Mouse (Mus musculus) intestine, embryonic 14.5 days (tissue): ENCODE measurements around the gene Fzd2. TPM values are rescaled to one million over a fixed set of nuclear protein-coding genes. Genes with fewer than 3 reads are reported as not detected.
A peak's percentile ranks its signal among the peaks of the same experiment; 100 is the strongest.
"Not testable (repeated sequence)": the region's sequence is repeated elsewhere in the genome, so short reads cannot be mapped to it uniquely, and the experiment has no call there.

Experiments
- ATAC-seq: fragments of 200-750 bp; cut with Nextera tagmentation; replicated peaks from 2 replicates; pipeline ENCODE4 v1.8.0; 2017; ENCODE audit warnings: low read depth, moderate number of reproducible peaks, moderate TSS enrichment, moderate library complexity; ENCODE audit not compliant: low FRiP score, low TSS enrichment
- DNase-seq: peaks from one replicate; pipeline ENCODE4 v3.0.0-alpha.2; 2018; ENCODE audit warnings: low spot score
- H3K27ac ChIP-seq: fragments of 300-500 bp; sonication (generic); 2 replicates; pipeline ENCODE4 v1.5.1; 2014; ENCODE audit warnings: low read depth, mild to moderate bottlenecking, control low read depth
- H3K27me3 ChIP-seq: fragments of 300-500 bp; sonication (generic); replicated peaks from 2 replicates; pipeline ENCODE4 v1.6.1; 2014; ENCODE audit warnings: low read length, control low read depth; ENCODE audit not compliant: control insufficient read depth, insufficient read depth
- H3K36me3 ChIP-seq: fragments of 300-500 bp; sonication (generic); 2 replicates; pipeline ENCODE4 v1.6.1; 2014; ENCODE audit warnings: low read length, control low read depth; ENCODE audit not compliant: control insufficient read depth, insufficient read depth
- H3K4me1 ChIP-seq: fragments of 300-500 bp; sonication (generic); replicated peaks from 2 replicates; pipeline ENCODE4 v1.6.1; 2014; ENCODE audit warnings: low read length, control low read depth, mixed read lengths; ENCODE audit not compliant: control insufficient read depth, insufficient read depth
- H3K4me2 ChIP-seq: fragments of 300-500 bp; sonication (generic); 2 replicates; pipeline ENCODE4 v1.6.1; 2014; ENCODE audit warnings: low read length
- H3K4me3 ChIP-seq: fragments of 300-500 bp; sonication (generic); 2 replicates; pipeline ENCODE4 v1.5.1; 2014; ENCODE audit warnings: low read depth, low read length, control low read depth, mixed read lengths
- H3K9ac ChIP-seq: fragments of 300-500 bp; sonication (generic); 2 replicates; pipeline ENCODE4 v1.6.1; 2014; ENCODE audit warnings: mild to moderate bottlenecking, low read length
- H3K9me3 ChIP-seq: fragments of 300-500 bp; sonication (generic); 2 replicates; pipeline ENCODE4 v1.6.1; 2016; ENCODE audit warnings: low read length, control low read depth; ENCODE audit not compliant: control insufficient read depth
- WGBS: fragments of 180-500 bp; shearing (Covaris S2); extraction: QIAGEN DNeasy Blood & Tissue Kit; methylation state at CpG from one replicate; pipeline ENCODE4 v1.1.7; 2014; 5-methylcytosine and 5-hydroxymethylcytosine counted together
- polyA plus RNA-seq: library from polyadenylated mRNA; unstranded; fragments of >200 nt; fragmentation: Nextera tagmentation; extraction: Ambion mirVana; gene quantifications from 2 replicates; pipeline ENCODE4 v1.2.1, GENCODE M21; 2014

Fzd2 gene
- polyA plus RNA-seq: 20.4 and 21.9 TPM in 2 replicates

GRCm38 (mm10) chr11:102604010-102604584, at the start of gene Fzd2:
Fzd2 (plus strand) TSS chr11:102604396.
- 1% methylated on average over 27 of the region's 31 CpGs for WGBS

GRCm38 (mm10) chr11:102555400-102556030, 48.7 kb upstream of the Fzd2 start:
- DNase-seq (no peak), ATAC-seq (peak; percentile 34)
- WGBS: under 1% methylated on average over 38 of the region's 39 CpGs
- Histone ChIP-seq H3K9ac (peak overlapping the region; percentile 97), H3K36me3 (no peaks in the 10 kb centered on the region), H3K4me1 (peaks cover 22% of the 10 kb centered on the region), H3K27me3 (no peaks in the 10 kb centered on the region), H3K4me3 (peak overlapping the region; percentile 76), H3K27ac (peak overlapping the region; percentile 93), H3K9me3 (no peaks in the 10 kb centered on the region), H3K4me2 (peak overlapping the region; percentile 94)

More at GRCm38 (mm10) chr11:102604010-102604584, at the start of gene Fzd2:
- peak; percentile 93 for ATAC-seq
- Histone ChIP-seq H3K27me3 (no peaks in the 10 kb centered on the region), H3K4me3 (peak within 1 kb of the TSS; percentile 90), H3K9ac (peak within 1 kb of the TSS; percentile 91), H3K36me3 (no peaks in the 10 kb centered on the region; the same call in 1 of the 2 replicates), H3K9me3 (no peaks in the 10 kb centered on the region), H3K27ac (peak within 1 kb of the TSS; percentile 98), H3K4me1 (peaks cover 20% of the 10 kb centered on the region), H3K4me2 (peak within 1 kb of the TSS; percentile 76)
- DNase-seq: peak; percentile 97

- Histone ChIP-seq H3K4me2 (peak within 1 kb of the TSS; percentile 94), H3K4me3 (peak within 1 kb of the TSS; percentile 76), H3K36me3 (no peaks in the 10 kb centered on the region), H3K9ac (peak within 1 kb of the TSS; percentile 97), H3K27ac (peak within 1 kb of the TSS; percentile 93), H3K9me3 (no peaks in the 10 kb centered on the region), H3K4me1 (peaks cover 22% of the 10 kb centered on the region), H3K27me3 (no peaks in the 10 kb centered on the region)
- 2% methylated on average over 41 of the region's 55 CpGs for WGBS
- ATAC-seq (peak; percentile 98), DNase-seq (peak; percentile 97)
These were observed 48.0 kb upstream of the Fzd2 start, which contains the start of gene Gpatch8 for GRCm38 (mm10) chr11:102556031-102556715. Gpatch8 (minus strand) TSS chr11:102556392.

GRCm38 (mm10) chr11:102556716-102557074, 47.5 kb upstream of the Fzd2 start:
- H3K36me3 ChIP-seq: no peaks in the 10 kb centered on the region
- ATAC-seq (no peak), DNase-seq (no peak)
- H3K27me3 ChIP-seq: no peaks in the 10 kb centered on the region
- H3K4me1 ChIP-seq: peaks cover 22% of the 10 kb centered on the region
- H3K27ac ChIP-seq: peak overlapping the region; percentile 93; the same call in 1 of the 2 replicates
- peak overlapping the region; percentile 76 for H3K4me3 ChIP-seq
- H3K9me3 ChIP-seq: no peaks in the 10 kb centered on the region
- 12% methylated on average over 3 of the region's 3 CpGs for WGBS
- no peak overlapping the region for H3K9ac ChIP-seq
- H3K4me2 ChIP-seq: peak overlapping the region; percentile 55

- DNase-seq: no peak
- peaks cover 22% of the 10 kb centered on the region for H3K4me1 ChIP-seq
- 86% methylated on average over 1 of the region's 1 CpGs for WGBS
- H3K4me3 ChIP-seq: no peak overlapping the region
- ATAC-seq: no peak
- H3K27ac ChIP-seq: no peak overlapping the region
- no peaks in the 10 kb centered on the region for H3K27me3 ChIP-seq
- no peaks in the 10 kb centered on the region for H3K9me3 ChIP-seq
- no peak overlapping the region for H3K9ac ChIP-seq
- no peak overlapping the region for H3K4me2 ChIP-seq
- no peaks in the 10 kb centered on the region for H3K36me3 ChIP-seq
These were observed 46.8 kb upstream of the Fzd2 start for GRCm38 (mm10) chr11:102557386-102557785.

- no peak overlapping the region for H3K9ac ChIP-seq
- H3K27ac ChIP-seq: no peak overlapping the region
- H3K36me3 ChIP-seq: no peaks in the 10 kb centered on the region
- H3K9me3 ChIP-seq: no peaks in the 10 kb centered on the region
- 97% methylated on average over 4 of the region's 5 CpGs for WGBS
- ATAC-seq: no peak
- H3K27me3 ChIP-seq: no peaks in the 10 kb centered on the region
- H3K4me1 ChIP-seq: peaks cover 20% of the 10 kb centered on the region
- no peak for DNase-seq
- no peak overlapping the region for H3K4me2 ChIP-seq
- H3K4me3 ChIP-seq: no peak overlapping the region
These were observed 45.5 kb upstream of the Fzd2 start for GRCm38 (mm10) chr11:102558704-102559103.

GRCm38 (mm10) chr11:102564952-102565671, 39.1 kb upstream of the Fzd2 start:
- not testable (repeated sequence) for H3K9ac ChIP-seq, H3K4me2 ChIP-seq, H3K4me1 ChIP-seq, ATAC-seq, H3K27me3 ChIP-seq, H3K27ac ChIP-seq, H3K36me3 ChIP-seq, H3K9me3 ChIP-seq, H3K4me3 ChIP-seq, DNase-seq
- WGBS: 77% methylated on average over 14 of the region's 14 CpGs

- H3K36me3 ChIP-seq: no peaks in the 10 kb centered on the region
- no peaks in the 10 kb centered on the region for H3K9me3 ChIP-seq
- no peaks in the 10 kb centered on the region for H3K4me1 ChIP-seq
- H3K27ac ChIP-seq: no peak overlapping the region
- DNase-seq: no peak
- H3K9ac ChIP-seq: no peak overlapping the region
- no peak overlapping the region for H3K4me2 ChIP-seq
- no peak overlapping the region for H3K4me3 ChIP-seq
- H3K27me3 ChIP-seq: no peaks in the 10 kb centered on the region
- no peak for ATAC-seq
These were observed 38.5 kb upstream of the Fzd2 start for GRCm38 (mm10) chr11:102565741-102566140.
